ENCODE assay signal across 18 mouse cellular contexts in genomic region chr12:75467814-75468213, GRCm38 (mm10). TPM values are rescaled to one million over a fixed set of nuclear protein-coding genes. Genes with fewer than 3 reads are reported as not detected.
DNase-seq lines count a peak whose midpoint lies in the region; ATAC-seq and TF ChIP-seq lines count a peak whose summit lies in the region.
"Had no signal": no experiment of that assay in that cellular context is flagged by ENCODE, and none has a peak within 500 bp of the region (broad histone marks: within the 10 kb centered on the region; RNA-seq: fewer than 3 reads in every experiment).

No protein-coding gene starts in this region.

- H3K27me3 ChIP-seq in intestine, embryonic 16.5 days (replicated peaks; ENCODE audit: control insufficient read depth, insufficient read depth, low read length): no peaks in the 10 kb centered on the region
- H3K27me3 ChIP-seq: hindbrain, embryonic 15.5 days; liver, embryonic 13.5 days; megakaryocyte, embryonic 14.5 days had no signal

- H3K9me3 ChIP-seq in intestine, embryonic 16.5 days (ENCODE audit: control insufficient read depth, low read length): no peaks in the 10 kb centered on the region
- H3K9me3 ChIP-seq: hindbrain, embryonic 15.5 days; liver, embryonic 13.5 days; megakaryocyte, embryonic 14.5 days had no signal

- H3K4me3 ChIP-seq in layer of hippocampus, adult 2 months: no peak overlapping the region
- no peak overlapping the region for H3K4me3 ChIP-seq in intestine, embryonic 16.5 days (ENCODE audit: low read length)
- H3K4me3 ChIP-seq: hindbrain, embryonic 15.5 days; liver, embryonic 13.5 days; megakaryocyte, embryonic 14.5 days had no signal

- H3K9ac ChIP-seq in intestine, embryonic 16.5 days (ENCODE audit: low read depth, low read length): no peak overlapping the region
- H3K9ac ChIP-seq: hindbrain, embryonic 15.5 days; liver, embryonic 13.5 days had no signal

- 84% methylated on average over 6 of the region's 6 CpGs for WGBS in intestine, embryonic 16.5 days

- peak; percentile 50 for TF ChIP-seq CTCF in layer of hippocampus, adult 2 months (conservative IDR thresholded peaks at IDR 0.05)

- H3K4me1 ChIP-seq in intestine, embryonic 16.5 days (ENCODE audit: control insufficient read depth, insufficient read depth, low read length): peaks cover 5% of the 10 kb centered on the region; the same call in 1 of the 2 replicates
- H3K4me1 ChIP-seq: megakaryocyte, embryonic 14.5 days had no signal

- H3K27ac ChIP-seq in layer of hippocampus, adult 2 months: no peak overlapping the region
- no peak overlapping the region for H3K27ac ChIP-seq in intestine, embryonic 16.5 days (ENCODE audit: low read length)
- H3K27ac ChIP-seq: hindbrain, embryonic 15.5 days; liver, embryonic 13.5 days had no signal

- 0 out of 2 replicates have a peak, but pooled peaks cover 2% of the 10 kb centered on the region for H3K36me3 ChIP-seq in intestine, embryonic 16.5 days (ENCODE audit: control insufficient read depth, insufficient read depth, low read length)

- no peak overlapping the region for H3K4me2 ChIP-seq in intestine, embryonic 16.5 days (ENCODE audit: low read depth, low read length)
- H3K4me2 ChIP-seq: hindbrain, embryonic 15.5 days; liver, embryonic 13.5 days had no signal

- no peak for DNase-seq in layer of hippocampus, adult 2 months (ENCODE audit: low spot score in 2 of 2)
- no peak for DNase-seq in layer of hippocampus, adult 9-11 months
- DNase-seq in A20 (ENCODE audit: low read depth, low spot score): peak; percentile 18
- peak; percentile 51 for DNase-seq in ES-CJ7 (ENCODE audit: low read depth, low spot score)
- DNase-seq in cerebellum, postnatal 25 days: no peak
- DNase-seq in cerebellum, postnatal 36 days: no peak
- DNase-seq: adrenal gland, adult 2 months; liver, embryonic 13.5 days; spleen, adult 18-20 months had no signal

- ATAC-seq in intestine, embryonic 16.5 days: 0 out of 2 replicates have a peak, but pooled peaks have one; percentile 55

RNA-seq across cellular contexts. Expression of gene Gphb5, which starts 51.2 kb away (rescaled TPM):
- not detected for total RNA-seq in layer of hippocampus, adult 2 months (2021)
- not detected in 2 replicates for polyA plus RNA-seq in intestine, embryonic 16.5 days (2015; fragmentation: Nextera tagmentation; extraction: Ambion mirVana)
- total RNA-seq: adrenal gland, adult 2 months; gastrocnemius, adult 8-10 months; layer of hippocampus, adult 8-10 months had no signal
- polyA plus RNA-seq: adrenal gland, adult 2 months; cortical plate, adult 2 months; forebrain, embryonic 11.5 days; heart, embryonic 14.5 days; hindbrain, embryonic 15.5 days; liver, embryonic 13.5 days; testis, adult 2 months had no signal

Comparison
In these comparisons a context has a peak if more than half of its experiments do, and no peak if none do; other contexts are left out.
1. DNase-seq: peak in A20 (single experiment) and ES-CJ7 (single experiment); none in layer of hippocampus, adult 2 months (0 of 2), layer of hippocampus, adult 9-11 months (single experiment), cerebellum, postnatal 25 days (0 of 2) and cerebellum, postnatal 36 days (0 of 2).